Mouse (Mus musculus): ENCODE results near the gene Acsl5.

Gene Acsl5

DNA sequence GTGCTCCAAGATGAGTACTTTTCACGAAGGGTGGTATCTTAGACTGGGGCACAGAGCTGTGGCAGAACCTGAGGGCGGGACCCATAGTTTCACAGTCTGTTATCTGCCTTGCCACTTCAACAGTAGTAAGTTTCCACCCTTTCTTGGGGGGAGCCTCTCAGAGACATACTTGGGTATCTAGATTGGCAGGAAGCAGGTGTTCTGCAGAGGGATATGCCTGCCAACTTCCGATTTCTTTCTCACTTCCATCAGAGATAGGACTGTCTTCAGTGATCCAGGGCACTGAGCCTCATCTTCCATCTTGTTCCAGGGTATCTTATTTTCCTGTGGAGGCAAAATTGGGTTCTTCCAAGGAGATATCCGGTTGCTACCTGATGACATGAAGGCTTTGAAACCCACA, 32.4 kb downstream of the Acsl5 start:
- no peak for DNase-seq (ENCODE audit: low spot score)

DNA sequence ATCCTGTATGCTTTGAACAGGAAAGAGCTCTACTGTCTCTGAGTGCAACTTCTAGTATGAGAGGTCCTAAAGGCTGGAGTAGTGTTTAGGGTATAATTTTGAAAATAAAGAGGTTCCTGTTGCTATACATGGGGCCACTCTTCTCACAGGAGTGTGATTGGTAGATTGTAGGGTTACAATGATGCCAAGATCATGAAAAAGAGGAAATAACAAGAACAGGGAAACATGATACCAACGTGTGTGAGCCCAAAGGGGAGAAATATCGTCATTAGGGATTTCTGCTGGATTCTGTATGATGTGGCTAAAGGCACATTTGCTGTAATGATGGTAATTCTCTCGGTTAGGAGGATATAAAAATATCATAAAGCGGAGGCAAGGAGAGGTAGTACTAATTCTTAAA, 34.3 kb downstream of the Acsl5 start:
- DNase-seq (ENCODE audit: low spot score), result no peak

DNA sequence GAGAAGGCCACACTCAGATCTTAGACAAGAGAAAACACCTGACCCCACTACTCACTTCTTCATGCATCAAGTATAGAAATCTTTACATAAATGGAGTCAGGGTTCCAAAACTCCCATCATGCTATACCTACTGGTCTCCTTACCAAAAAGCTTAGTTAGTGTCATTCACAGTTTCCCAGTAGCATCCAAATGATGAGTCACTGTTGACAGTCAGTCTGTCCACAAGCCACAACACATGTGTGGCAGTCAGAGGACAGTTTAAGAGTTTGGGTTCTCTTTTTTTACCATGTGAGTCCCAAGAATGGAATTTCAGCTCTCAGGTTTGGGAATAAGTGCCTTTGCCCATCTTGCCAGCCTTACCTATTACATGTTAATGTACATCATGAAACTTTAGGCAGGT, 37.2 kb downstream of the Acsl5 start:
- no peak for DNase-seq (ENCODE audit: low spot score)

DNA sequence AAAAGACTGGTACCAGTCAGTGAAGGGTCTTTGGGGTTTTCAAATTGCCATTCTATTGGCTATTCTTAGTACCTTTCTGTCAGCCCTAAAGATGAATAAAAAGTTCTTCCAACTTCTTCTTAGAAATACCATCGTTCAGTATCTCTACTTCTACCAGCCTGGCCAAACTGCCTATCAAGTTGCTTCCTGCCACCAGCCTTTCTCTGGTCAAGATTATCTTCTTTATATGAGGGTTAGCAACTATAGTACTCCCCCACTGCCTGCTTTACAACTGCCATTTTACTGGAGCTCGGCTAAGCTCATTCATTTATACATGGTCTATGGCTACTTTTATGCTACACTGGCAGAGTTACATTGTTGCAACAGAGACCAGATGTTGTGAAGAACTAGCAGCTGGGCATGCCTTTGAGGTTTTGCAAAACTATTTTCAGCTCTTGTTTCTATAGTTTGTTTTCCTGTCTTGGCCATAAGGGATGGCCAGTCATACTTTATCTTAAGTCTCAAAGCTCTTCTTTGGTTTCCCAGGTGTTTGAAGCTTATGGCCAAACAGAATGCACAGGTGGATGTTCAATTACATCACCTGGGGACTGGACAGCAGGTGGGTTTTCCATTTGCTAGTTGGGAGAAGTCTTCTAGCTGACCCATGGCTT, 39.0 kb downstream of the Acsl5 start:
- no peak for DNase-seq (ENCODE audit: low spot score)

DNA sequence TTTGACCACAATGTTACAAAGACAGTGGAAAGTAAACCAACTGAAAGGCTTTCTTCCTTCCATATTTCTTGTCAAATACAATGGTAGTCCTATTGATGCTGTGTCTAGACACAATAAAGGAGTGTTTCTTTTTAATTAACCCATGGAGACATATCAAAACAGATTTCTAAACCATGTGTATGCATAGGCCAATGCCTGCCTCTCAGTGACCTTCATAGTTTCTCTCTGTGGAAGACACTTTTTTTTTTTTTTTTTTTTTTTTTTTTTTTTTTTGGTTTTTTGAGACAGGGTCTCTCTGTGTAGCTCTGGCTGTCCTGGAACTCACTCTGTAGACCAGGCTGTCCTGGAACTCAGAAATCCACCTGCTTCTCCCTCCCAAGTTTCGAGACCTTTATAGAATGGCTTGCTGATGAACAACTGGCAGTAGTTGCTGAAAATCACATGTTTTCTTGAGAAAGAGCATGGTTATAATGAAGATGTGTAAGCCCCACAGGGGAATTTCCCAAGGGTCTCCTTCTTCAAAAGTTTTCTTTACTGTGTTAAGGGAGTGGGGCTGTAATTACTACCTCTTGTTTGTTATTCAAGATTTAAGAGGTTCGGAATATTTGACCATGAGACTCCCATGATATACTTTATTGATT, 40.6 kb downstream of the Acsl5 start:
- DNase-seq (ENCODE audit: low spot score), result no peak

DNA sequence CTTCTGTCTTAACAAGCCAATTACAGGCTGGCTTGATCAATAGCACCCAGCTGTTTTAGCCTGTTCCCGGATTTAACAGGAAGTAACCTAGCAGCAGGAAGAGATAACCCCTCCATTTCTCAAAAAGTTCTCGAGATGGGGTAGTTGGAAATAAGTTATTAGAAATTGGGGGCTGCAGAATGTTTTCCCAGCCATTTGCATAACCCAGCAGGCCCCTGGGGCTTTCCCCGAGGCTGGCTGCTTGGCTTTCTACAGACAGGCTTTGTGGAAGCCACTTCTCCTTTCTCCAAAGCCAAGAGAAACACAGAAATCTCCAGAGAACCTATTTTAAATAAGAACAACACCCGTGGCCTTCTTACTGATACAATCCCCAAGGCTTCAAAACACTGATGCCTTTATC, 41.4 kb downstream of the Acsl5 start:
- no peak for DNase-seq (ENCODE audit: low spot score)

DNA sequence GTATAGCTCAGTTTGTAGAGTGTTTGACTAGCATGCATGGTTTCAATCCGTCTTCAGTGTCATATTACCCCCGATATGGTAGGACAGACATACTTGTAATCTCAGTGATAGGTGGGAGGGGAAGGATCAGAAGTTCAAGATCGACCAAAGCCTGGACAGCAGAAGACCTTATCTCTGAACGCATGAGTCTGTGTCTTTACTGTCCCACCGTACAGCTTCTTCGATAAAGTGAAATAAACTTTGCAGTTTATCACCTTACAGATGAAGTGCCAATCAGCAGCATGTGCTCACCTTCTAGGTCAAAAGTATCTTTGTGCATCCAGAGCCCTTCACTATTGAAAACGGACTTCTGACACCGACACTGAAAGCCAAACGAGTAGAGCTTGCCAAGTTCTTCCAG, 43.3 kb downstream of the Acsl5 start:
- no peak for DNase-seq (ENCODE audit: low spot score)

DNA sequence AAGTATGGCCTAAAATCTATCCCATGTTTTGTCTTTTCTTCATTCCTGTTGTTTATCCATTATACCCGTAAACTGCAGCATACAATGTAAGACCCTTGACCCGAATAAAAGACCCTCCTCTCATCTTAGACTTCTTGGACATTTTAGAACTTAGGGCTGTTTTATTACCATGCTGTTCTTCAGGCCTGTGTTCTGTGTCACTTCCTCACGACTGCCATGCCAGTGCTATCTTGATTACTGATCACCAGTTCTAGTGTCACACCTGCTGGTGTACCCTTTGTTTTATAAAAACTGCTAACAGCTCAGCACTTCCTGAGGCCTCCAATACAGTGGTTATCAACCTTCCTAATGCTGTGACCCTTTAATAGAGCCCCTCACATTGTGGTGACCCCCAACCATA, 43.8 kb downstream of the Acsl5 start:
- no peak for DNase-seq (ENCODE audit: low spot score)

DNA sequence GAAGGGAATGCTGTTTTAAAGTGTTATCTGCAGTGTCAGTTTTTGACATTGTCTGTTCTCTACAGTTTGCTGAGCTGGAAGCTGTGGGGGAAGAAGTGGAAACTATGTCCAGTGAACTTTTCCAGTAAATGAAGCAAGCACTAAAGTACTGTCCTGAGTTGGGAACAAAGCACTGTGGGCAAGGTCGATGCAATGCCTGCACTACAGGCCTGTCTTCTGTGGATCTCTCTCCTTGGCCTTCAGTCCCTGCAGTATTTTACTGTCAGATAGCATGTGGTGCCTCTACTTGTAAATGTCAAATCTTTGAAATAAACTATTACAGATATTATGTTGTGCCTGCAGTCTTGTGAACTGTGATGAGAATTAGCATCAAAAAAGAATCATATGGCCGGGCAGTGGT, 44.6 kb downstream of the Acsl5 start:
- no peak for DNase-seq (ENCODE audit: low spot score)

DNA sequence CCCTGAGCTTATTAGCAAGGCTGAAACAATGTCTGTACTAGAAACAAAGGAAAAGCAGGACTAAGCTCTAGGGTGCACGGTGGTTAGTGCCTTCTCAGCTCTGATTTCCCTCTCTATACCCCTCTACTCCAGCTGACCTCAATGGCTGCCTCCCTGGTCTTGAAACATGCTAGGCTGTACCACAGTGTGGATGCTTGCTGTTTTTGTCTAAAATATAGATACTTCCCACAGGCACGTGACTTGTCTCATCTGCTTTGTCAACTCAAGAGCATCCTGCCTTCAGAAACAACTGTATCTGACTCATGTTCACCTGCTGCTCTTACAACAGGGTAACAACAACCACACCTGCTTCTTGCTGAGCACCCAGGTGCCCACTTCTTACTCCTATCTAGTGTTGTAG, 45.8 kb downstream of the Acsl5 start:
- no peak for DNase-seq (ENCODE audit: low spot score)

DNA sequence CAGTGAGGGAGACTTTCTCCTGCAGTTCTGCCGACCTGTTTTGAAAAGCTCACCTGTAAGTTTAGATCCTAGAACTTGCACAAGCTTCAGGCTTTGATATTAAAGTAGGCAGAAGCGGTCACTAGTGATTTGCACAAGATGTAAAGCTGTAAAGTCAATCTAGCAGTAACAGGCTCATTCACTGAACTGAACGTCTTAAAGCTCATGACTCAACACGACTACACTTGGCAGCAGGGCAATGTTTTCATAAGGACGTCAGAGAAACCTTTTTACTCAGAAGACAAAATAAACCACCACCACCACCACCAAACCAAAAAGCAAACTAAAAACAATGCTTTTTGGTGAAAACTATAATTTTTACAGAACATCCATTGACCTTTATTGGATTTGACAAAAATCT, 46.2 kb downstream of the Acsl5 start:
- DNase-seq (ENCODE audit: low spot score), result no peak

DNA sequence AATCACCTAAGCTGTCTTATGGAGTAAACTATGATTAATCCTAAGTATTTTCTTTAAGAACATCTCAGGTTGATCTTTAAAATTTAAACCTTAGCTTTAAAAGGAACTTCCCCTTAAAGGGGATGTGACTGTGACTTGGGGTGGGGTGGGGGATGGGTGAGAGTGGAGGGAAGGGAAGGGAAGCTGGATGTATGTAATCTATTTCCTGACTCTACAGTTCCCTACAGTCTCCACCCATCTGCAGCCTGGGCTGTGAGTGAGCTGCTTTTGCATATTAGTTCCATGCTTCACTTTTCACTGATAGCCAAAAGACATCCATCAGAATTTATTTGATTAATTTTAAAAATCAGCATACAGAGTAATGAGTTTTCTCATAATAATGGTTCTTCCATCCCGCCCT, 47.6 kb downstream of the Acsl5 start:
- no peak for DNase-seq (ENCODE audit: low spot score)

DNA sequence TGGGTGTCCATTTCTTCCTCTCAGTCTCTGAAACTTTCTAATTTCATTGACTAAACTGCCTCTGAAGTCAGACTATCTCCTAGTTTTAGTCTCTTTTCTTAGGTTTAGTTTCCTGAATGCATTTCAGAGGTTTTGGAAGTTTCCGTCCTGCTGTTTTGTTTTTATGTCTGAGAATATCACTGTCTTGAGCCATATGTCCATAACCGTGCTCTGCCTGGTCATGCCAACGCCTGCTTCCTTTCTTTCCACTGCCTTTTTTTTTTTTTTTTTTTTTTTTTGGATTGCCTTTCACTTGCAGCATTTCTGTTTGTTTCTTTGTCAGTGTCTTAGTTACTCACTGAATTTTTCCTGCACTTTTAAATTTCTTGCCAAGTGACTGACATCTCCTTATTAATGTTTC, 48.8 kb downstream of the Acsl5 start:
- DNase-seq (ENCODE audit: low spot score), result no peak

DNA sequence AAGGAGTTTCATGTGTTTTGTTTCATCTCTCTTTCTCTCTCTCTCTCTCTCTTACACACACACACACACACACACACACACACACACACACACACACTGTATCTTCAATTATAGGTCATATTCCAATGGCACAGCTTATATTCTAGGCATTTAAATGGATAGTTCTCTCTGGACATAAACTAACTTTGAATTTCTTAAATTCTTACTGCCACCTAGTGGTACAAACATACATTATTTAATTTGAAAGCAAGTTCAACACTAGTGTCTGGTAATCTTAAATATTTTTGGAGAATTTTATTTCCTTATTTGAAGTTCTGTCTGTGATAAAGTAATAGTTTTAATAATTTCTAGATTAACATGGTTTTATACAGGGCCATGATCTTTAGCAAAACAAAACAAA, 53.3 kb downstream of the Acsl5 start:
- no peak for DNase-seq (ENCODE audit: low spot score)

DNA sequence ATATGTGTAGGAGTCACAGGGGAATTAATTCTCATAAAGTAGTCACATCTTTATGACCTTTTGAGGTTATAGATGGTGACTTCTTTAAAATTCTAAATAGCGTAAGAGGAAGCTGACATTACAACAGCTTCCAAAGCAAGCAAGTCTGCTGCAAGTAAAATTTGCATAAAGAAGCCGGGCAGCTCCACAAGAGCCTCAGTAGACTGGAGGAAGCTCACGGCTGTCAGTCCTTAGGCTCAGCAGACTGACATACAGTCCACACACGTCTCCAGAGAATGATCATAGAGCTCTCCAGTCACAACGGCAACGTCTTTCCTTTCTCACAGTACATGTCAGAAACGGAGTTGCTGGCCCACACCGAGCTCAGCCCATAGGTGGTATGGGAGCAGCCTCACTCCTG, 60.1 kb downstream of the Acsl5 start:
- DNase-seq (ENCODE audit: low spot score), result no peak

DNA sequence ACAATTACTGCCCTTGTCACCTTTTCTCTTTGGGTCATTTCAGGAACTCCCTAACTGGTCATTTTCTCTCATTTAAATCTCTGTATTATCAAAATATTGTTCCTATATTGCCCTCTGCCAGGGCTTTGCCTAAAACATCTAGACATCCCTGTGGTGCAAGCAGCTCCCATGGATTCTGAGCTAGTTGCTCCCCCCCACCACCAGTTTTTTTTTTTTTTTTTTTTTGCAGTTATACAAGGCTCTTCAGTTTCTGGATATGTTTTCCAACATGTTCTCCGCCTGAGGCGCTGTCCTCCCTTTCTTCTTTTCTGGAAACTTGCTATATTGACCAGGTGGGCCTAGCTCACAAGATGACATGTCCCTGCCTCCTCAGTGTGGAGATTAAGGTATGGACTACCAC, 61.9 kb downstream of the Acsl5 start:
- no peak for DNase-seq (ENCODE audit: low spot score)

DNA sequence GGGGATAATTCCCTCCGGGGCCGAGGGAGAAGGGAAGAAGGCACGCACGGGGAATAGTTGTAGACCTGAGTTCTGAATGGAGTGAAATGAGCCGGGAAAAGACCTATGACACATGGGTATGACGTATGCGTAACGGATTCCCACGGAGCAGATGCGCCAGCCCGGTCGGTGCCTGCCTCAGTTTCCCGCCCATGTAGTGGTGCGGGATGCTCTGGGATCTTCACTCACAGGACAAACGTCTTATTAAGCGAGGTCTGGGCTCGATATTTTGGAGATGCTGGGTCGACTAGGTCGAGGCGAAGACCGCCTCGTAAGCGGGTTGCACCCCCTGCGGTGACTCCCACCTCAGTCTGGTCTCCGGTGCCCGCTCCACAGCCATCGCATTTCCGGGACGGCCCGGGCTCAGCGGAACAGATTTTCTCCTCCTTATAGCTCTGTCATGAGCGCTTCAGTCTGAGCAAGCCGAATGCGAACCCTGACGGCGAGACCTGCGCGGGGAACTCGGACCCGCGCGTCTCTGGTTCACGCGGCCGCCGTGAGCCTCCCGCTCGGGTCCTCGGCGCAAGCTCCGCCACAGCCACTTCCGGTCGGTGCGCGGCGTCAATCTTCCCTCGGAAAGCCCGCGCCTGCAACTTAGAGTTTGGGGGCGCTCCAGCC, 63.8 kb downstream of the Acsl5 start, which contains the start of gene Zdhhc6:
Gene Zdhhc6, minus strand, starts transcription at position 581 of the 657 bp plus-strand sequence.
- peak; percentile 81 for DNase-seq (ENCODE audit: low spot score)

DNA sequence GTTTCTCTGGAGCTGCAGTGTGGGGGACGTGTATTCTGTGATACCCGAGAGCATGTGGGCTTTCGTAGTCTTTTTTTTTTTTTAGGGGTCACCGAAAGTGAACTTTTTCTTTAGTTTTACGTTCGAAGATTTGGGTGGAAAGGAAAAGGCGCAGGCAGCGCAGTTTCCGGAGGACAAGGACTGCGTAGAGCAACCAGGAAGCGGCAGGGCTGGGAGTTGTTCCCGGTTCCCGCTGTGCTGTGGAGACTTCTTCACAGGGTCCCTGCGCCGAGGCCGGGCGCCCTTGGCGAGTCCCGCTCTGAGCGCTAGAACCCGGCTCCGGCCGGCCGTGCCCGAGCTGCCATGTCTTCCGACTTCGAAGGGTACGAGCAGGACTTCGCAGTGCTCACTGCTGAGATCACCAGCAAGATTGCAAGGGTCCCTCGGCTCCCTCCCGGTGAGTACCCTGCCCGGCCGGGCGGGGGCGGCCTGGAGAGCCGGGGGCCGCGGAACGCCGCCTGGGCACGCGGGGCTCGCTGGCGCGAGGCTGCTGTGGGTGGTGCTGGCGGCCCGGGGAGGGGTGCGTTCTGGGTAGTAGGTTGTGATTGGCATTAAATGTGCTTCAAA, 64.5 kb downstream of the Acsl5 start, which contains the start of gene Vti1a:
Gene Vti1a, plus strand, starts transcription at position 187 of the 606 bp plus-strand sequence.
- DNase-seq (ENCODE audit: low spot score), result peak; percentile 87

DNA sequence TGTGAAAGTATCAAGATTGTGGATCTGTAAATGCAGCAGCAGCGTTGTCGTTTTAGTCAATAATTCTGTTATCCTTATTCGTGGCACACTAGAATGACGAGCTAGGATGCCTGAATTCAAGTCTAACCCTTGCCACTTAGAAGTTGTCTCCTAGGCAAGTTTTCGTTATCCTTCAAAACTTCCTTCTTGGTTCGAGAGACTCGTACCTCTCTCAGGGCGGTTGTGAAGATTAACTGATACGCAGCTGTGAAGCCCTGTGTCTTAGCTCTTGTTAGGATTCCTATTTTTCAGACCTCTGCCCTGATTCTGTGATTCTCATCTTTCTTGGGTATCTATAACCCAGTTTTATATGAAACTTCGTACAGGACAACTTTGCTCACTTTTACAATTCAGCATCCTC, 65.2 kb downstream of the Acsl5 start:
- DNase-seq (ENCODE audit: low spot score), result no peak

DNA sequence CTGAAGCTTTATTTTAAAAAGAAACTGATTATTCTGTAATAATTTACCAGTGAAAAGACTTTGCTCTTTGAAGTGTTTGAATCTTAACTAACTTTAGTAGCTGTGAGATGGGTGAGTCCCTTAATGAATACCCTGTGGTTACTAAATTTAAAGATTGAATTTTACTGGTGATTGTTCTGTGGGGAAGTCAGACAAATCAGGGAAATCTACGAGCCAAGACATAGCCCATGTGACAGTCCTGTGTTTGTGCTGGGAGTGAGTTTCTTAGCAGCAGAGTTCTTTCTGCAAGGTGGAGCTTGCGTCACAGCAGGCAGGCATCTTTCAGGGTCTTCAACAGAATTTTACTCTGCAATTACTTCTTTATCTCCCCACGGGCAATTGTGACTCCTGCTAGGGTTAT, 67.3 kb downstream of the Acsl5 start:
- DNase-seq (ENCODE audit: low spot score), result no peak

DNA sequence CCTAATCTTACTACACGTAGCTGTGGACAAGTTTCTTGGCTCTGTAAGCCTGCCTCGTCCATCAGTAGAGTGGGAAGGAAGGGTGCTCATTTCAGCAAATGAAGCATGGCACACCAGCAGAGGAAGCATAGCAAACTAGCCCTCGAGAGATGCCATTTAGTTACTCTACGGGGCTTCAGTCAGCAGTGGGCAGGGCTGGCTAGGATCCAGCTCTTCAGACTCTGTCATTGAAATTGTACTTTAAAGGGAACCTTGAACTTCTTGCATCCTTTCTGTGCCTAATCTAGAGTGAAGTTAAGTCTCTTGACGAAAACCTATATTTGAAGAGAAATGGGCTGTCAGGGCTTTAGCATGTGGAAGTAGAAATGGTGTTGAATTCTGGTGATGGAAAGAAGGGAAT, 67.8 kb downstream of the Acsl5 start:
- no peak for DNase-seq (ENCODE audit: low spot score)

DNA sequence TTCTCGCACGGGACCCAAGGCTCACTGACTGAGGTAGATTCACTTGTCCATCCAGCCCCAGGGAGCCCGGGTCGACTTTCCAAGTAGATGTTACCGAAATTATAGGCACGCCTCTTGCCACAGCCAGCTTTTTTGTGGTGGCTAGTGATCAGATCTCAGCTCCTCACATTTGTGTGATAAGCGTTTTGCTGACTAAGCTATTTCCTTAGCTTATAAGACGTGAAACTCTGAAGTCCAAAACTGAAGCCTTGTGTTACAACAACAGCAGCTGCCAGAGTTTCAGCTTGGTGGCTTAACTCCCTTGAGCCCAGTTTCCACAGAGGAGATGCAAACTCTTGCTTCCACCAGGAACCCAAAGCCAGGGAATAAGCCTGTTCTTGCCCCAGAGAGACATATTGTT, 70.9 kb downstream of the Acsl5 start:
- no peak for DNase-seq (ENCODE audit: low spot score)

DNA sequence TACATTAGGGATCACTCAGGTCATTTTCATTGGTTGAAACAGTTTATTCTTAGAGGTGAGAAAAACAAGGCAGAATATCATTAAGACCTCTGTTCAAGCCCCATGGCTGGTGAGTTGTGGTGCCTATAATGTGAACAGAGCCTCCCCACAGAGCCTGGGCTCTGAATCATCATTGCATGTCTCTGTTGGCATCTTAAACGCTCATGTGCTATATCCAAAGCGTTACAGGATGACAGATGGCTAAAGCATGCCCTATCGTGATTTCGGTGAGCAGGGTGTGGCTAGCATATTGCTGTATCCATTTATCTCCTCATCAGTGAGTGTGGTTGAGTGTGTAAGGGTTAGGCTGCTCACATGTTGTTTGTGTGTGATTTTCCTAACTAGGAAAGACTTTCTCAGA, 75.8 kb downstream of the Acsl5 start:
- DNase-seq (ENCODE audit: low spot score), result no peak

Data from yolk sac, embryonic 10.5 days (tissue).